Mouse (Mus musculus): ENCODE measurements around the gene Lemd2.
A peak's percentile ranks its signal among the peaks of the same experiment; 100 is the strongest.

The Lemd2 gene

GRCm38 (mm10) chr17:27186068-27186467 lies 18.2 kb downstream of the Lemd2 start:
- DNase-seq = no peak

DNA sequence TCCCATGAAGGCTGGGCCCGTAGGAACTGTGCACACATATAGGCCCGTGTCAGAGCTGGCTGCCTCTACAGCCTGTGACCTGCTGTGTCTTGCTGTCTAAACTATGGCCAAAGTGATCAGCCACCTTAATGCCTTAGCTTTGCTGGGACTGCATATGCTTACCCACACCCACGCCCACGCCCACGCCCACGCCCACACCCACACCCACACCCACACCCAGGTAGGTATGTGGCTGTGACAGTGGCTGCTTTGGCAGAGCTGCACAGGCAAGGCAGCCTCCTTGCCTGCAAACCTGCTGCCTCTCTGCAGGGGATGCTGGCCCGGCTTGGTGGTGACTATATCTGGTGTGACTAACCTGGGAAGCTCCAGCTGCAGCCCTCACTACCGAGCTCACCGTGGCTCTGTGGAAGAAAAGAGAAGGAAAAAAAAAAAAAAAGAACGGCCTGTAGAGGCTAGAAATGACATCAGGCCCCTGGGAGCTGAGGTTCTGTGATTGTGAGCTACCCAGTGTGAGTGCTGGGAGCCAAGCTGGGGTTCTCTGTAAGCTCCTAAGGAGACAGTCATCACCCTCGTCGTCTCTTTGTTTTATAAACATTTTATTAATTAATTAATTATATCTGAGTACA lies 20.5 kb downstream of the Lemd2 start:
- DNase-seq = peak; percentile 69

- DNase-seq = no peak
Measured at GRCm38 (mm10) chr17:27182401-27182800, 21.9 kb downstream of the Lemd2 start.

DNA sequence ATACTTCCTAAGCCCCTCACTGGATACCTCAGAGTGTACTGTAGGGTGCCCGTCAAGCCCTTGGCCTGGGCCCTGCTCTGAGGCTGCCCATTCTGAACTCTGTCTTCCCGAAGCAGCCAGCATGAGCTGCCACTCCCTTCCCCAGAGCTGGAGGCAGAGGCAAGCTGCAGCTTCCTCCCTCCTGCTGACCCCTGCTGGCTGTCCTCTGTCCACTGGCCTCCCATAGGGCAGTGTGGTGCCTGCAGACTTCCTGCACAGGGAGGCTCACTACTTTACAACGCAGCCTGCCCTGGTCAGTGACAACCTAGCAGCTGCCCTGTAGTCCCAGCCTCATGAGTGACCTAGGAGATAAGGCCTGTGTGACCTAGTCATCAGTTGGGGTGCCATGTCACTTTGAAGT lies 22.6 kb downstream of the Lemd2 start:
- DNase-seq = peak; percentile 30

DNA sequence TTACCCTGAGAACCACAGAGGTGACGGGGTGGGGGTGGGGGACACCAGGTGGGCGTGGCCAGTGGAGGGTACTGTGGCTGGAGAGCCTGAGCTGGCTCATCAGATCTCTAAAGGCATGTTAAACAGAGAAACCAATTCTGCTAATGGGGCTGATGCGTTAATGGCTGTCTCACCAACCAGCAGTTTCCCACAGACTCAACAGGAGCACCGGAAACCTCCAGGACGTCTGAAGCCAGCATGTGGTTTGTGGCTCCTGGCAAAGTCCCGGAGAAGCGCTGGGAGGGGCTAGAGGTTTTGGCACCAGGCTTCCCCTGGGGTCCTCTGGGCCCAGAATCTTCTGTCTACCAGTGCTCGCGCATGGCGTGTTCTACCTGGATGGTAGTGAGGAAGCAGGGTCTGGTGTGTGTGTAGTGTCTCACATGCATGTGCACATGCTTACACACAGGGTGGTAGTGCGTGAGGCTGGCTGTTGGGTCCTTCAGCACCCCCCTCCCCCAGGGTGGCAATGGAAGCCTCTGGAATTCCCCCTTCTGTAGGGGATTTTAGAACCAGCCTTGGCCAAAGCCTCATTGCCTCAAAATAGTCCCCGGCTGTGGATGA lies 24.5 kb downstream of the Lemd2 start:
- DNase-seq = no peak

DNA sequence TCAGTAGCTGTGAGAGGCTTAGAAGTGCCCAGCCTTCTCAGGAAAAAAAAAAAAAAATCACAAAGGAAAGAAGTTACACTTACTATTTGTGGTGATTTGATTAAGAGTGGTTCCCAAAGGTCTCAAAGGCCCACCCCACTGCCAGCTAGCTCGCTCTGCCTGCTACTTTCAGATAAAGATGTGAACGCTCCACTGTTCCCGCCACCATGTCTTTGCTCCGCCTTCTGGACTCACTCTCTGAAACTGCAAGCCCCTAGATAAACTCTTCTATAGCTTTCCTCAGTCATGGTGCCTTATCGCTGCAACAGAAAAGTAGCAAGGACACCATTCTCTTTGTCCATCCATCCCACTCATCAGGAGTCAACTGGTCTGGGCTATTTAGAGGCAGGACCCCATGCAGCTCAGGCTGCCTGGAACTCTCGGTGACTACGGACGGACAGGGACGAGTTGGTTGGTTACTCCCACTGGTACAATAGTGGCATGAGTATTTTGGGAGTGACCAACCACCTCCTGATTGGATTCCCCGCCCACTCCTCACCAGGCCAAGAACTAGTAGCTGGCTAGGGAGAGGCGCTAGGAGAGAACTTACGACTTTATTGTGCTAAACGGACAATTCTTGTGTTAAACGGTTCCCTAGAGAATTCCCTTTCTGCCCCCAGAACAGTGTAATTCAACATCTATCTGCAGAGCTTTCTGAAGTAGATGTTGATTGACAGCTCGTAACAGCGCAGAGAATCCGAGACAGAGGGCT lies 25.7 kb downstream of the Lemd2 start:
- DNase-seq = peak; percentile 44

DNA sequence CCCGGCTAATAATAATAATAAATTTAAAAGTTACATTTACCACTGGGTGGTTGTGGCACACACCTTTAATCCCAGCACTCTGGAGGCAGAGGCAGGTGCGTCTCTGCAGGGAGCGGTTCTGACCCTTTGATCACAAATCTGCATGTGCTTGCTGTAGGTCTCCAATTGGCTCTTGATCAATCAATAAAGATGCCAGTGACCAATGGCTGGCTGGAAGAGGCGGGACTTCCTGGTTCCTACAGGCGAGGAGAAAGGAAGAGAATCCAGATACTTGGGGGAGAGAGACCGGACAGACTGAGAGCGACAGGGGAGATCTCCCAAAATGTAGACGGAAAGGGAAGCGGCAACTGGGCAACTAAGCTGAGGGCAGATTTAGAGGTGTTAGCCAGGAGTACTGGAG lies 26.2 kb downstream of the Lemd2 start:
- DNase-seq = no peak

DNA sequence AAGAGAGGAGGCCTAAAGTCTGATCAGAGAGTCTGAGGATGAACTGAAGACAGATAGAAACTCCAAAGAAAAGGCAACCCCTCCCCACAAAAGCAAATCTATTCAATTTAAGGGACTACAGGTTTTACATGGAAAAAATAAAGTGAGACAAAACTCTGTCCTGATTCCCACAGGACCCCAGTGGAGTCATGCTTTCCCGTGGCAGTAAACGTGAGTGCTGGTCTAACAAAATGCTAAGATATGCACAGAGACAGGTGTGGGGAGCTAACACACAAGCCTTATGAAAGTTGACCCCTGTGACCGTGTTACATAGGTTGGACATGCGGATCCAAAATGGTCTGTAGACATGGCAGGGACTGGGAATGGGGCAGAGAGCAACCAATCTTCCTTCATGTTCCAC lies 27.5 kb downstream of the Lemd2 start:
- DNase-seq = no peak

- DNase-seq = no peak
Measured at GRCm38 (mm10) chr17:27176287-27176686, 28.0 kb downstream of the Lemd2 start.

DNA sequence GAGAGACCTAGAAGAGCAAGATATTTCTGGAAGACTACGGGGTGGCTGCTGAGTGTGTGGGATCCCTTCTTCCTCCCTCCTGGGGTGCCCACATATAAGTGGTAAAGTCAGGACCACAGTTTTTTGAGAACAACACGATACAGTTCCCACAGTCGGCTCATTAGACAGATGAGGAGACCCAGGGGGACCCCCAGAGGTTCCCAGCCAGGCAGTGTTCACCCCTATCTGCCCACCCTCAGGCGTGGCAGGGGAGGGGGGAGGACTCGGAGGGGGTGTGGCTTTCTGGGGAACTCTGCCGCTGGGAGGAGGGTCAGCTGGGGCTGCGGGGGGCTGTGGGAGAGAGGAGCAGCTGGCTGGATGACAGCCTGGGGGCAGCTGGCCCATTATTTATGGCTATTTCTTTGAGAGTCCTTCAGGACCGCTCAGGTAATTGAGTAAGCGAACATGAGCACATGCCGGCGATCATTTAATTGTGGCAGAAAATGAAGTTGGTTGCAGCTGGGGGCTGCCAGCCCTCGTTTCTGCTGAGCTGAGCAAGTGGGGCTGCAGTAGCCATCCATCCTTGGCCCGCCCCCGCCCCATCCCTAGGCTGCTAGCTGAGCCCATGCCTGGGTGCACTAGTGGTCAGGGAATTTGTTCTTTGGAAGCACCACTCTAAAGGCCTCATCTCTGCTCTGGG lies 28.9 kb downstream of the Lemd2 start:
- DNase-seq = no peak

GRCm38 (mm10) chr17:27173715-27174114 lies 30.6 kb downstream of the Lemd2 start:
- DNase-seq = no peak

DNA sequence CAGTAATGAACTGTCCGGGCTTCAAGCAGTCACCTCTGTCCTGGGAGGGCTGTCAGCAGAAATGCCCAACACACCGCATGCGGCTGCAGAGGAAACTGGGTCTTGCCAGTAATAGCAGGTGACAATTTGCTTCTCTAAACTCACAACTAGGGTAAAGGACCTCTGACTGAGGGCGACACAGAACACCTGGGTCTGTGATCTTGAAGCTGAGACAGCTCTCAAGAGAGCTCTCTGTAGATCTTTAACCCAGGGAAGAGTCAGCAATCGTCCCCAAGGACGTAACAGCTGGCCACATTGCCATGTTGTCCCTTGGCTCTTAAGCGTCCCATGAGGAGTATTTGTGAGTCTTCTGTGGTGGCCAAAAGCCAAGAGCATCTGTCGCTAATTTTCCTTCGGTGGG lies 31.8 kb downstream of the Lemd2 start:
- no peak for DNase-seq

DNA sequence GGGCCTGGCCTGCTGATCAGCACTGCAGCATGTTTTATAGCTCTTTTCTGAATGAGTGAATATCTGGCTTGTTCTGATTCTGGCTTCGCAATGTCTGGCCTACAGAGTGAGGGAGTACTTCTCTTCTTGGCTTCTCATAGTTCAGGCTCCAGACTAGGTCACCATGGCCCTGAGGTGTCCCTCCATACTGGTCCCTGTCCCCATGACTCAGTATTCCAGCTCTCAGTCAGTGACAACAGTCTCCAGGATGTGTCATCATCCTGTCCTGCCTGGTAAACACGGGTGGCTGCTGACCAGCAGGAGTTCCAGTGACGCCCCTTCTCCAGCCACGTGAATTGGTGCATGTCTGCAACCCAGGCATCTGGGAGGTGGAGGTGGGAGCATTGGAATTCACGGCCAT lies 33.1 kb downstream of the Lemd2 start:
- no peak for DNase-seq

DNA sequence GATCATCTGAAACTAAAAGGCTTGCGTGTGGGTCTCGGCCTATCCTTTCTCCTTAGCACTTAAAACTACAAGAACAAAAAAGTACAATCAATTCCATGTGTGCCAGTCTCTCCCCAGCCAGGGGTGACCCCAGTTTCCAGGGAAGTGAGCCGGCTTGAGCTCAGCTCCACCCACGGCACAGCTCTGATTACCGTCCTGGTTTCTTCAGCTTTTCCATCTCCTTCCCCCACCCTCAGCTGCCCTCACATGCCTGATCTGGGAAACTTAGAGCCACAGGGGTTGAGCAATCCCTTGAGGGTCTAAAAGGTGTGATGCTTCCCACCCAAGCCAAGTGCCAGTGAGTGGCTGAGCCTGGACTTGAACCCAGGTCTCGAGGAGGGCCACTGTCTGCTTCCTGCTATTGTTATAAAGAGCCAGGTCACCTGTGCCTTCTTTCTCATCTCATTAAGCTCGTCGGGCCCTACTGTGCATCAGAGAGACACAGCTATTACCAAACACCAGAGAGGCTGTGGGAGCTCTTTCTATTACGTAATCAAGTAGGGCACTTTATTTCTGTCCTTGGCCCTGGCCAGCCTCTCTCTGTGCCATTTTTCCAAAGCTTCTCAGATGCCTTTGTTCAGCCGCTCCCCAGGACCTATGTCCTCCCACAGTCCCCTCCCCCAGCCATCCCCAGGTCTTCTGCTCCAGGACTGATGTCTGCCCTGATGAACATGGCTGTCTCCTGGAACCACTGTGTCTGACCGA lies 34.1 kb downstream of the Lemd2 start:
- no peak for DNase-seq

DNA sequence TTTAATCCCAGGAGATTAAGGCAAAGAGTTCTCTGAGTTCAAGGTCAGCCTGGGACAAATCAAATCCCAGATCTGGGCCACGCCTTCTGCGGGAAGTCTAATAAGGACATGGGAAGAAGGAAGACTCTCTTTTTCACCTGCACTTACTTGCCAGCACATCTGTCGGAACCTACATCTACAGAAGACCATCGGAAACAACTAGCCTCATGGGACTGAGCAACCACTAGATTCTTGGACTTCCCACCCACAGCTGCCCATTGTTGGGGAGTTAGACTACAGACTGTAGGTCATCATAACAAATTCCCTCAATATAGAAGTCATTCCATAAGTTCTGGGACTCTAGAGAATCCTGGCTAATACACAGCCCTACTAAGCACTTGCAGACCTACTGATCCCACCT lies 35.7 kb downstream of the Lemd2 start:
- DNase-seq = no peak

- DNase-seq = no peak
Measured at GRCm38 (mm10) chr17:27167545-27167944, 36.7 kb downstream of the Lemd2 start, which contains the start of gene Ip6k3. Gene Ip6k3, minus strand, starts transcription at chr17:27167795.

GRCm38 (mm10) chr17:27166901-27167300 lies 37.4 kb downstream of the Lemd2 start:
- DNase-seq = no peak

DNA sequence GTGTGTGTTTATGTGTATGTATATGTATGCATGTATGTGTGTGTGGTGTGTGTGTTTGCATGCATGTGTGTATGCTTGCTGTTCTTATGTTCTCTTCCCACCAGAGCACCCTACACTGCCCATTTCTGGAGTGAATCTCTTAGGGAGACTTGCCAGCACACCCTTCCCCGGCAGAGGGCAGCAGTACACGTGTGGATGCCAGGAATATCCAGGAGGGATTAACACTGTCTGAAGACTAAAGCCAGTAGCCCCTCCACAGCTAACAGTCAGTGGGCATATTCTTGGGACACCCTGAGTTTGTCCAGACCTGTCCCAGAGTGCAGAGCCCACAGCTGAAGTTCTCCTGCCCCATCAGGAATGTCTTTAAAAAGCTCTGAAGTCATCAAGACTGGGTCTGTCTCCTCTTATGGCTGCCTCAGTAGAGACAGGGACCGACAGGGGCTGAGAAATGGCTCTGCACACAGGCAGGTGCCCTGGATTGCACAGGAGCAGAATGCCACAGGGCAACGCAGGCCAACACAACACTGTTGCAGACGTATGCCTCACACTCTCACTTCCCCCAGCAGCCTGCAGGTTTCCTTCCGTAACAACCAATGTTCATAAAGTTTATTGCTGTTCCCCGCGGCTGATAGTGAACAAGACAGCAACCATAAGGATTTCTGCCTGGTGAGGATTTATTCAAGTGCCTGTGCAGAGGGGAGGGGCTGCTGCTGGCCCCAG lies 39.1 kb downstream of the Lemd2 start:
- peak; percentile 60 for DNase-seq

DNA sequence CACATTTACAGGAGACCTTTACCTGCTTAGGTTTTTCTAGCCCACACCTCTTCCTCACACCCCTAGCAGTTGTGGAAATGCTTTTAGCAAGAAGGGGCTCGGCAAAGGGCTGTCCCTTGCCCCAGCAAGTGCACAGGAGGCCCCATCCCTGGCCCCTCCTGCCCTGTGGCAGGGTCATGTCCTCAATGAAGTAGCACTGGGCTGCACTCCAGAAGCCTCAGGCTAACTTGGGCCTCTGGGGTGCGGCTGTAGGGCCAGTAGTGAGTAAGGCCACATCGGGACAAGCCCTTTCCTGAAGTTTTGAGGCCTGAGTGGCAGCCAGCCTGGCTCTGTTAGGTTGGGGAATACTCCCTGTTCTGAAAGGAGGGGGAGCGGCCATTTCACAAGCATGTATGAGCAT lies 43.4 kb downstream of the Lemd2 start:
- DNase-seq = no peak

DNA sequence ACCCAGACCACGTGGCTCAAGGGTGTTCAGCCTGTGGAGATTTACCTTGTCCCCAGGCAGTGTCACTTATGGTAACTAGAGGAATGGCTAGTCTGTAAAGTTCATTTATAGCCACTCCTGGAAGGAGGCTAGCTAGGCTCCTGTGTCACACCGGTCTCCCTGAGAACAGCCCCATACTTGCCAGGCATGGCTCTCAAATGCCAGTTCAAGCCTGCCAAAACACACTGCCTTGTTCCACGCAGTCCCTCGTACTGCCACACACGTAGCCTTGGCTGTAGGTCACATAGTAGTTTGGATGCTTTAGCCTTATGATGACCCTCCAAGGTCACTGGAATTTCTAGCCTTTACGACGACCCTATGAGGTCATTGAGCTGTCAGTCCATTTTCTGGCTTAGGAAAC lies 45.1 kb downstream of the Lemd2 start:
- no peak for DNase-seq

DNA sequence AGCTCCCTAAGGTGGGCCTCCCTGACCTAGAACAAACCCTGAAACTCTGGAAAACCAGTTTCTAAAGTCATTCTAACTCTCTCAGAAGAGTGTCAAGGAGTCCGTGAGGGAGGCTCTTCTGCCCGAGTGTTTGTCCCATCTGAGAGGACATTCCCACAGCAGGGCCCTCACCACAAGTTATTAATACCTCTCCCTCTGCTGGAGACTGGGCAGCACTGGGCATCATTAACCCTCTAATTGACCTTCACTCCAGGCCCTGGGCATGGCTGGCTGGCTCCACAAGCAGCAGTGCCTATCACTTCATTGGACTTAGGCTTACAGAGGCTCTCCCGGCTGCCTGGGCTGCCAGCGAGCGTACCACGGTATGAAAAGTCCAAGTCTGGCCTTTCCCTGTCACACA lies 45.8 kb downstream of the Lemd2 start:
- DNase-seq = no peak

- DNase-seq = no peak
Measured at GRCm38 (mm10) chr17:27155752-27156151, 48.5 kb downstream of the Lemd2 start.
